Comparison of ENCODE assay signal across 37 mouse cellular contexts in genomic region chr19:42010436-42010835, GRCm38 (mm10). TPM values are rescaled to one million over a fixed set of nuclear protein-coding genes. Genes with fewer than 3 reads are reported as not detected.
DNase-seq lines count a peak whose midpoint lies in the region; ATAC-seq and TF ChIP-seq lines count a peak whose summit lies in the region.
"Had no signal": no experiment of that assay in that cellular context is flagged by ENCODE, and none has a peak within 500 bp of the region (broad histone marks: within the 10 kb centered on the region; RNA-seq: fewer than 3 reads in every experiment).

No protein-coding gene starts in this region.

- H3K9ac ChIP-seq in hindbrain, embryonic 13.5 days, result 0 out of 2 replicates have a peak overlapping the region, but pooled peaks have one; percentile 30
- no peak overlapping the region for H3K9ac ChIP-seq in hindbrain, embryonic 11.5 days (ENCODE audit: low read depth, low read length)
- H3K9ac ChIP-seq in hindbrain, postnatal 0 days (replicated peaks; ENCODE audit: low read length), result no peak overlapping the region
- H3K9ac ChIP-seq: heart, embryonic 12.5 days; liver, embryonic 12.5 days; liver, postnatal 0 days; midbrain, embryonic 12.5 days; neural tube, embryonic 15.5 days had no signal

- WGBS in hindbrain, embryonic 13.5 days, result 51% methylated on average over 4 of the region's 4 CpGs
- 58% methylated on average over 4 of the region's 4 CpGs for WGBS in hindbrain, embryonic 11.5 days
- WGBS in hindbrain, postnatal 0 days, result 43% methylated on average over 4 of the region's 4 CpGs

- no peaks in the 10 kb centered on the region for H3K27me3 ChIP-seq in hindbrain, embryonic 13.5 days
- H3K27me3 ChIP-seq in hindbrain, embryonic 11.5 days (ENCODE audit: control insufficient read depth, insufficient read depth, low read length), result no peaks in the 10 kb centered on the region
- no peaks in the 10 kb centered on the region for H3K27me3 ChIP-seq in hindbrain, postnatal 0 days (ENCODE audit: insufficient read depth, low read length)
- H3K27me3 ChIP-seq: heart, embryonic 12.5 days; liver, embryonic 12.5 days; midbrain, embryonic 12.5 days; neural tube, embryonic 15.5 days had no signal

- DNase-seq in adrenal gland, adult (ENCODE audit: inconsistent age in 2 of 2, low spot score in 1 of 2), result peak; percentile 77 to 85
- no peak for DNase-seq in adrenal gland, postnatal 4 days (ENCODE audit: low spot score in 2 of 2)
- no peak for DNase-seq in hindbrain, embryonic 11.5 days (ENCODE audit: low spot score)
- peak; percentile 66 for DNase-seq in adrenal gland, adult 8-10 months
- peak; percentile 44 for DNase-seq in hindbrain, postnatal 0 days (ENCODE audit: low spot score)
- DNase-seq in heart, adult 9 months (ENCODE audit: low spot score in 2 of 2), result no peak
- DNase-seq: cerebellum, adult 2 months; cerebellum, postnatal 14 days; gastrocnemius, postnatal 36 days; heart, adult 18-20 months; heart, postnatal 4 days; kidney, adult 11 months; kidney, postnatal 10 days; layer of hippocampus, postnatal 36 days; left cerebral cortex, postnatal 4 days; liver, postnatal 0 days; lung, postnatal 36 days; retina, postnatal 1 day; right cerebral cortex, postnatal 14 days had no signal

- H3K4me3 ChIP-seq in hindbrain, embryonic 13.5 days, result no peak overlapping the region
- no peak overlapping the region for H3K4me3 ChIP-seq in hindbrain, embryonic 11.5 days (ENCODE audit: low read depth, low read length)
- H3K4me3 ChIP-seq in hindbrain, postnatal 0 days (ENCODE audit: low read length), result no peak overlapping the region
- H3K4me3 ChIP-seq: erythroblast, embryonic 14.5 days; gastrocnemius, adult 2 months; heart, embryonic 12.5 days; liver, embryonic 12.5 days; midbrain, embryonic 12.5 days; neural tube, embryonic 15.5 days had no signal

- no peaks in the 10 kb centered on the region for H3K36me3 ChIP-seq in hindbrain, embryonic 13.5 days
- H3K36me3 ChIP-seq in hindbrain, embryonic 11.5 days (ENCODE audit: control insufficient read depth, insufficient read depth, low read length), result no peaks in the 10 kb centered on the region
- no peaks in the 10 kb centered on the region for H3K36me3 ChIP-seq in hindbrain, postnatal 0 days (ENCODE audit: insufficient read depth, low read length)
- H3K36me3 ChIP-seq: G1E; midbrain, embryonic 12.5 days; neural tube, embryonic 15.5 days had no signal

- no peak overlapping the region for H3K4me2 ChIP-seq in hindbrain, embryonic 13.5 days
- no peak overlapping the region for H3K4me2 ChIP-seq in hindbrain, embryonic 11.5 days (replicated peaks; ENCODE audit: low read depth, low read length)
- no peak overlapping the region for H3K4me2 ChIP-seq in hindbrain, postnatal 0 days (ENCODE audit: low read depth, low read length)
- H3K4me2 ChIP-seq: heart, embryonic 12.5 days; liver, embryonic 12.5 days; midbrain, embryonic 12.5 days; neural tube, embryonic 15.5 days had no signal

- ATAC-seq in hindbrain, embryonic 13.5 days (ENCODE audit: low FRiP score), result no peak
- no peak for ATAC-seq in hindbrain, embryonic 11.5 days (ENCODE audit: low FRiP score)
- ATAC-seq in hindbrain, postnatal 0 days, result 0 out of 2 replicates have a peak, but pooled peaks have one; percentile 40
- ATAC-seq: inflammation-experienced regulatory T-cells, adult 6 months; liver, embryonic 12.5 days; liver, postnatal 0 days had no signal

- no peaks in the 10 kb centered on the region for H3K9me3 ChIP-seq in hindbrain, embryonic 13.5 days
- no peaks in the 10 kb centered on the region for H3K9me3 ChIP-seq in hindbrain, embryonic 11.5 days (ENCODE audit: control insufficient read depth, low read length)
- no peaks in the 10 kb centered on the region for H3K9me3 ChIP-seq in hindbrain, postnatal 0 days (ENCODE audit: low read length)
- H3K9me3 ChIP-seq: G1E; heart, embryonic 12.5 days; liver, embryonic 12.5 days; midbrain, embryonic 12.5 days; neural tube, embryonic 15.5 days had no signal

- no peak for TF ChIP-seq CTCF in hindbrain, postnatal 0 days (IDR thresholded peaks at IDR 0.05; ENCODE audit: low read depth)

- no peak overlapping the region for H3K27ac ChIP-seq in hindbrain, embryonic 13.5 days
- no peak overlapping the region for H3K27ac ChIP-seq in hindbrain, embryonic 11.5 days (ENCODE audit: low read depth, low read length)
- H3K27ac ChIP-seq in hindbrain, postnatal 0 days, result 0 out of 2 replicates have a peak overlapping the region, but pooled peaks have one; percentile 7
- H3K27ac ChIP-seq: gastrocnemius, adult 2 months; liver, embryonic 12.5 days; midbrain, embryonic 12.5 days; neural tube, embryonic 15.5 days had no signal

- peaks cover 6% of the 10 kb centered on the region; the same call in 1 of the 2 replicates for H3K4me1 ChIP-seq in hindbrain, embryonic 13.5 days (replicated peaks)
- H3K4me1 ChIP-seq in hindbrain, embryonic 11.5 days (replicated peaks; ENCODE audit: control insufficient read depth, insufficient read depth, low read length), result no peaks in the 10 kb centered on the region
- no peaks in the 10 kb centered on the region; the same call in 1 of the 2 replicates for H3K4me1 ChIP-seq in hindbrain, postnatal 0 days (ENCODE audit: insufficient read depth, low read length)

RNA-seq across cellular contexts. Expression of gene Ankrd2, which starts 25.4 kb away (rescaled TPM):
- 1 to 10 TPM in 1 of 2 experiments, under 1 TPM in 1; 0.36 to 2.8 TPM for total RNA-seq in adrenal gland, postnatal 4 days (2021)
- 0.35 and 0.53 TPM in 2 replicates for polyA plus RNA-seq in hindbrain, embryonic 13.5 days (2015; fragmentation: Nextera tagmentation; extraction: Ambion mirVana)
- polyA plus RNA-seq in hindbrain, embryonic 11.5 days (2014; fragmentation: Nextera tagmentation; extraction: Ambion mirVana), result not detected in 2 replicates
- total RNA-seq in adrenal gland, adult 8-10 months (2022), result 1 to 10 TPM in 1 of 4 experiments, under 1 TPM in 2, not detected in 1; 0.27 to 1.3 (median 0.42) TPM
- total RNA-seq in hindbrain, postnatal 0 days (2014; rRNA removed), result 0.42 TPM in 1 of 2 replicates, not detected in the other
- 0.97 and 1.5 TPM in 2 replicates for polyA plus RNA-seq in hindbrain, postnatal 0 days (2015; fragmentation: Nextera tagmentation; extraction: Ambion mirVana)
- total RNA-seq: G1E; layer of hippocampus, postnatal 36 days; left cerebral cortex, postnatal 4 days; megakaryocyte, adult 5-6 weeks had no signal
- polyA plus RNA-seq: erythroblast, embryonic 14.5 days; forebrain, embryonic 11.5 days; G1E; heart, embryonic 12.5 days; inflammation-experienced regulatory T-cells, adult 6 months; large intestine, adult 2 months; midbrain, embryonic 12.5 days; small intestine, adult 2 months had no signal

RNA-seq across cellular contexts. Expression of gene Ubtd1, which starts 28.9 kb away (rescaled TPM):
- 10 to 100 TPM; 21.6 to 22.4 TPM for total RNA-seq in adrenal gland, postnatal 4 days (2021)
- polyA plus RNA-seq in hindbrain, embryonic 13.5 days (2015; fragmentation: Nextera tagmentation; extraction: Ambion mirVana), result 10.8 and 11.4 TPM in 2 replicates
- polyA plus RNA-seq in hindbrain, embryonic 11.5 days (2014; fragmentation: Nextera tagmentation; extraction: Ambion mirVana), result 6.5 and 7.7 TPM in 2 replicates
- 10 to 100 TPM; 17.2 to 23.2 (median 21.2) TPM for total RNA-seq in adrenal gland, adult 8-10 months (2022)
- total RNA-seq in hindbrain, postnatal 0 days (2014; rRNA removed), result 19.9 and 22.4 TPM in 2 replicates
- 13.4 and 14.1 TPM in 2 replicates for polyA plus RNA-seq in hindbrain, postnatal 0 days (2015; fragmentation: Nextera tagmentation; extraction: Ambion mirVana)

RNA-seq across cellular contexts. Expression of gene Mms19, which starts 29.5 kb away (rescaled TPM):
- total RNA-seq in adrenal gland, postnatal 4 days (2021), result 10 to 100 TPM; 34.3 to 44.5 TPM
- polyA plus RNA-seq in hindbrain, embryonic 13.5 days (2015; fragmentation: Nextera tagmentation; extraction: Ambion mirVana), result 36.5 and 39.7 TPM in 2 replicates
- 32.5 and 32.6 TPM in 2 replicates for polyA plus RNA-seq in hindbrain, embryonic 11.5 days (2014; fragmentation: Nextera tagmentation; extraction: Ambion mirVana)
- total RNA-seq in adrenal gland, adult 8-10 months (2022), result 10 to 100 TPM; 25.4 to 36.3 (median 29.7) TPM
- 54.8 and 66.1 TPM in 2 replicates for total RNA-seq in hindbrain, postnatal 0 days (2014; rRNA removed)
- polyA plus RNA-seq in hindbrain, postnatal 0 days (2015; fragmentation: Nextera tagmentation; extraction: Ambion mirVana), result 25.9 and 28.8 TPM in 2 replicates

RNA-seq across cellular contexts. Expression of gene Hoga1, which starts 35.0 kb away (rescaled TPM):
- 10 to 100 TPM; 21.5 to 22.6 TPM for total RNA-seq in adrenal gland, postnatal 4 days (2021)
- polyA plus RNA-seq in hindbrain, embryonic 13.5 days (2015; fragmentation: Nextera tagmentation; extraction: Ambion mirVana), result 1.3 and 1.7 TPM in 2 replicates
- polyA plus RNA-seq in hindbrain, embryonic 11.5 days (2014; fragmentation: Nextera tagmentation; extraction: Ambion mirVana), result 0.67 and 1.1 TPM in 2 replicates
- 10 to 100 TPM in 2 of 4 experiments, 1 to 10 TPM in 2; 2.8 to 17.4 (median 9.1) TPM for total RNA-seq in adrenal gland, adult 8-10 months (2022)
- total RNA-seq in hindbrain, postnatal 0 days (2014; rRNA removed), result 2.2 and 3.6 TPM in 2 replicates
- polyA plus RNA-seq in hindbrain, postnatal 0 days (2015; fragmentation: Nextera tagmentation; extraction: Ambion mirVana), result 3.9 and 4.6 TPM in 2 replicates
- total RNA-seq: G1E had no signal
- polyA plus RNA-seq: erythroblast, embryonic 14.5 days; G1E; inflammation-experienced regulatory T-cells, adult 6 months had no signal

RNA-seq across cellular contexts. Expression of gene 4933411K16Rik, which starts 41.6 kb away (rescaled TPM):
- 1 to 10 TPM; 1.5 to 1.6 TPM for total RNA-seq in adrenal gland, postnatal 4 days (2021)
- not detected in 2 replicates for polyA plus RNA-seq in hindbrain, embryonic 13.5 days (2015; fragmentation: Nextera tagmentation; extraction: Ambion mirVana)
- 0.11 TPM in 1 of 2 replicates, not detected in the other for polyA plus RNA-seq in hindbrain, embryonic 11.5 days (2014; fragmentation: Nextera tagmentation; extraction: Ambion mirVana)
- total RNA-seq in adrenal gland, adult 8-10 months (2022), result 1 to 10 TPM in 2 of 4 experiments, under 1 TPM in 2; 0.58 to 3.5 (median 1.5) TPM
- total RNA-seq in hindbrain, postnatal 0 days (2014; rRNA removed), result 0.61 and 1.6 TPM in 2 replicates
- polyA plus RNA-seq in hindbrain, postnatal 0 days (2015; fragmentation: Nextera tagmentation; extraction: Ambion mirVana), result not detected in 2 replicates
- total RNA-seq: G1E; heart, adult 18-20 months; megakaryocyte, adult 5-6 weeks had no signal
- polyA plus RNA-seq: embryonic facial prominence, embryonic 14.5 days; erythroblast, embryonic 14.5 days; G1E; heart, embryonic 12.5 days; heart, postnatal 0 days; inflammation-experienced regulatory T-cells, adult 6 months; lung, embryonic 16.5 days; midbrain, embryonic 12.5 days; neural tube, embryonic 15.5 days; small intestine, adult 2 months; stomach, embryonic 14.5 days; thymus, postnatal 0 days had no signal

Comparison
In these comparisons a context has a peak if more than half of its experiments do, and no peak if none do; other contexts are left out.
1. DNase-seq: peak in adrenal gland, adult (2 of 2), adrenal gland, adult 8-10 months (single experiment) and hindbrain, postnatal 0 days (single experiment); none in adrenal gland, postnatal 4 days (0 of 2), hindbrain, embryonic 11.5 days (single experiment) and heart, adult 9 months (0 of 2).